Mouse (Mus musculus): ENCODE measurements around the gene Olfr1283. TPM values are rescaled to one million over a fixed set of nuclear protein-coding genes. Genes with fewer than 3 reads are reported as not detected.

The Olfr1283 gene
- not detected for polyA plus RNA-seq (2014; fragmentation: Illumina TruSeq; extraction: RNeasy Lipid Tissue Mini Kit (QIAGEN cat#74804); ENCODE audit: low read depth, low replicate concordance)

GRCm38 (mm10) chr2:111366490-111366889 lies at the start of gene Olfr1283:
Gene Olfr1283 (plus strand): TSS chr2:111366790.

GRCm38 (mm10) chr2:111326220-111326619 lies 40.4 kb upstream of the Olfr1283 start, which contains the start of gene Olfr1281:
Gene Olfr1281 (plus strand): TSS chr2:111326520.

GRCm38 (mm10) chr2:111335976-111336375 lies 30.6 kb upstream of the Olfr1283 start, which contains the start of gene Olfr1282:
Gene Olfr1282 (minus strand): TSS chr2:111336076.

GRCm38 (mm10) chr2:111375222-111375621 lies 8.6 kb downstream of the Olfr1283 start, which contains the start of gene Olfr1284:
Gene Olfr1284 (plus strand): TSS chr2:111375522.

Other genes with a start within 250 kb of the Olfr1283 start
- not detected for gene Gm15130, start 213.9 kb upstream of the Olfr1283 start, polyA plus RNA-seq (2014; fragmentation: Illumina TruSeq; extraction: RNeasy Lipid Tissue Mini Kit (QIAGEN cat#74804); ENCODE audit: low read depth, low replicate concordance)
- not detected for gene 4930430A15Rik, start 137.2 kb upstream of the Olfr1283 start, polyA plus RNA-seq (2014; fragmentation: Illumina TruSeq; extraction: RNeasy Lipid Tissue Mini Kit (QIAGEN cat#74804); ENCODE audit: low read depth, low replicate concordance)
- not detected for gene Olfr1275, start 131.5 kb upstream of the Olfr1283 start, polyA plus RNA-seq (2014; fragmentation: Illumina TruSeq; extraction: RNeasy Lipid Tissue Mini Kit (QIAGEN cat#74804); ENCODE audit: low read depth, low replicate concordance)
- not detected for gene Olfr1276, start 112.3 kb upstream of the Olfr1283 start, polyA plus RNA-seq (2014; fragmentation: Illumina TruSeq; extraction: RNeasy Lipid Tissue Mini Kit (QIAGEN cat#74804); ENCODE audit: low read depth, low replicate concordance)
- not detected for gene Olfr1277, start 92.7 kb upstream of the Olfr1283 start, polyA plus RNA-seq (2014; fragmentation: Illumina TruSeq; extraction: RNeasy Lipid Tissue Mini Kit (QIAGEN cat#74804); ENCODE audit: low read depth, low replicate concordance)
- not detected for gene Olfr1278, start 76.7 kb upstream of the Olfr1283 start, polyA plus RNA-seq (2014; fragmentation: Illumina TruSeq; extraction: RNeasy Lipid Tissue Mini Kit (QIAGEN cat#74804); ENCODE audit: low read depth, low replicate concordance)
- not detected for gene Olfr1279, start 66.2 kb upstream of the Olfr1283 start, polyA plus RNA-seq (2014; fragmentation: Illumina TruSeq; extraction: RNeasy Lipid Tissue Mini Kit (QIAGEN cat#74804); ENCODE audit: low read depth, low replicate concordance)
- gene Olfr1280, start 52.8 kb upstream of the Olfr1283 start, polyA plus RNA-seq (2014; fragmentation: Illumina TruSeq; extraction: RNeasy Lipid Tissue Mini Kit (QIAGEN cat#74804); ENCODE audit: low read depth, low replicate concordance): not detected
- not detected for gene Olfr1281, start 40.3 kb upstream of the Olfr1283 start, polyA plus RNA-seq (2014; fragmentation: Illumina TruSeq; extraction: RNeasy Lipid Tissue Mini Kit (QIAGEN cat#74804); ENCODE audit: low read depth, low replicate concordance)
- not detected for gene Olfr1282, start 30.7 kb upstream of the Olfr1283 start, polyA plus RNA-seq (2014; fragmentation: Illumina TruSeq; extraction: RNeasy Lipid Tissue Mini Kit (QIAGEN cat#74804); ENCODE audit: low read depth, low replicate concordance)
- not detected for gene Olfr1284, start 8.7 kb downstream of the Olfr1283 start, polyA plus RNA-seq (2014; fragmentation: Illumina TruSeq; extraction: RNeasy Lipid Tissue Mini Kit (QIAGEN cat#74804); ENCODE audit: low read depth, low replicate concordance)
- gene Olfr1286, start 56.3 kb downstream of the Olfr1283 start, polyA plus RNA-seq (2014; fragmentation: Illumina TruSeq; extraction: RNeasy Lipid Tissue Mini Kit (QIAGEN cat#74804); ENCODE audit: low read depth, low replicate concordance): not detected
- gene Olfr1287, start 82.4 kb downstream of the Olfr1283 start, polyA plus RNA-seq (2014; fragmentation: Illumina TruSeq; extraction: RNeasy Lipid Tissue Mini Kit (QIAGEN cat#74804); ENCODE audit: low read depth, low replicate concordance): not detected
- not detected for gene Olfr1288, start 107.3 kb downstream of the Olfr1283 start, polyA plus RNA-seq (2014; fragmentation: Illumina TruSeq; extraction: RNeasy Lipid Tissue Mini Kit (QIAGEN cat#74804); ENCODE audit: low read depth, low replicate concordance)
- not detected for gene Olfr1289, start 114.0 kb downstream of the Olfr1283 start, polyA plus RNA-seq (2014; fragmentation: Illumina TruSeq; extraction: RNeasy Lipid Tissue Mini Kit (QIAGEN cat#74804); ENCODE audit: low read depth, low replicate concordance)
- gene Olfr1290, start 127.0 kb downstream of the Olfr1283 start, polyA plus RNA-seq (2014; fragmentation: Illumina TruSeq; extraction: RNeasy Lipid Tissue Mini Kit (QIAGEN cat#74804); ENCODE audit: low read depth, low replicate concordance): not detected
- gene Olfr1291-ps1, start 130.4 kb downstream of the Olfr1283 start, polyA plus RNA-seq (2014; fragmentation: Illumina TruSeq; extraction: RNeasy Lipid Tissue Mini Kit (QIAGEN cat#74804); ENCODE audit: low read depth, low replicate concordance): not detected
- not detected for gene Olfr1293-ps, start 158.4 kb downstream of the Olfr1283 start, polyA plus RNA-seq (2014; fragmentation: Illumina TruSeq; extraction: RNeasy Lipid Tissue Mini Kit (QIAGEN cat#74804); ENCODE audit: low read depth, low replicate concordance)
- gene Olfr1294, start 173.5 kb downstream of the Olfr1283 start, polyA plus RNA-seq (2014; fragmentation: Illumina TruSeq; extraction: RNeasy Lipid Tissue Mini Kit (QIAGEN cat#74804); ENCODE audit: low read depth, low replicate concordance): not detected
- gene Olfr1295, start 202.9 kb downstream of the Olfr1283 start, polyA plus RNA-seq (2014; fragmentation: Illumina TruSeq; extraction: RNeasy Lipid Tissue Mini Kit (QIAGEN cat#74804); ENCODE audit: low read depth, low replicate concordance): not detected